Mouse (Mus musculus): ENCODE results near the gene Tec. TPM values are rescaled to one million over a fixed set of nuclear protein-coding genes. Genes with fewer than 3 reads are reported as not detected.

Gene Tec
- polyA plus RNA-seq, 1 experiment from 2014 or later, result 19.0 TPM

DNA sequence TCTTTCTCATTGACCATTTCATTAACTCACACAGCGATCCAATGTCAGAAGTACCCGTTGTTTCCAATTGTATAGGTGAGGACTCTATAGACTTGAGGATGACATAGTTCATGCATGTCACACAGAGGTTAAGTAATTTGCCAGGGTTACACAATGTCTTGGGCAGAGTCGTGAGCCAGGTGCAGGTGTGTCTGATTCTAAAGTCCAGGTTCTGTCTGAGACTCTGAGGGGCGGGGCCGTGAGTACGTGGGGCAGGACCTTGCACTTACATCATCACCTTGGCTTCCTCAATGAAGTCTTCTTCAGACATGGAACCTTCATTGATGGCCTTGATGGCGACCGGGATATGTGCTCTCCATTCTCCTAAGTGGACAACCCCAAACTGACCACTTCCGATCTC is 158.3 kb downstream of the Tec start:
- Histone ChIP-seq H3K4me1 (replicated peaks) (no peaks in the 10 kb centered on the region), H3K36me3 (no peaks in the 10 kb centered on the region; the same call in 1 of the 2 replicates), H3K4me3 (no peak overlapping the region), H3K27me3 (no peaks in the 10 kb centered on the region), H3K27ac (no peak overlapping the region), H3K4me2 (no peak overlapping the region), H3K9me3 (replicated peaks) (no peaks in the 10 kb centered on the region), H3K9ac (no peak overlapping the region)
- ATAC-seq (replicated peaks; ENCODE audit: insufficient number of reproducible peaks, insufficient read depth, low FRiP score, low read depth), result no peak
- WGBS, result 87% methylated on average over 9 of the region's 9 CpGs

DNA sequence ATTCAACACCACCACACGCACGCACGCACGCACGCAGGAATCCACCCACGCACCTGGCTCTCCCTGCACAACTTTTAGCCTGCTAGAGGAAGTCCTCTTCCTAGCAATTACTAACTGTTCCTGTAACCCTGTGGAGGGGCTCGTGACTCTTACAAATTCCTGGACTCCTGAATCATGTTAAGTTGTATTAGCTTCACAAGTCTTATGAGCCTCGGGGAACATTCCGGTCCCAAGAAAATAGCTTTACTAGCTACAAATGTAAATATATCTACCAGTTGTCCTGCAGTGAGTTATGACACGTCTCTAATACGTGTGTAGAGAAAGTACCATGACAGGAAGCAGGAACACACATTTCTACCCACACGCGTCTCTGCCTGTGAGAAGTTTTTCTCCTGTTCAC is 158.8 kb downstream of the Tec start:
- Histone ChIP-seq H3K4me3 (no peak overlapping the region), H3K36me3 (no peaks in the 10 kb centered on the region; the same call in 1 of the 2 replicates), H3K4me1 (replicated peaks) (no peaks in the 10 kb centered on the region), H3K27me3 (no peaks in the 10 kb centered on the region), H3K9ac (no peak overlapping the region), H3K9me3 (replicated peaks) (no peaks in the 10 kb centered on the region), H3K4me2 (no peak overlapping the region), H3K27ac (no peak overlapping the region)
- ATAC-seq (replicated peaks; ENCODE audit: insufficient number of reproducible peaks, insufficient read depth, low FRiP score, low read depth), result no peak
- WGBS, result 76% methylated on average over 13 of the region's 13 CpGs

DNA sequence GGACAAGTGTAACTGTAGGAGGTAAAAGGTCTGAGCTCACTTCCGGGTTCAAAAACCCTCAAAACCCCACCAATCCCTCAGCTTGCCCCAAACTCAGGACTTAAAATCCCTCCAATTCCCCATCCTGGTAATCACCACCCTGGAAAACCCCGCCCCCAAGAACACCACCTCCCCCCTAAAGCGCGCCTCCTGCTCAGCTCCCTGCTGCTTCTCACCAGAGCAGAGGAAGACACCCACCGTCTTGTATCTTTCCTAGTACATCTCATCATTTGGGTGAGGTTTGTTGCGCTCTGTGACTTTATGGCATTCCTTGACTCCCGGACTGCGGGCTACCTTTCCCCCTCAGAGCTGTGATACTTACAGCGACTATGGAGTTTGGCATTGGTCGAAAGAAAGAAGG is 161.6 kb downstream of the Tec start:
- 60% methylated on average over 10 of the region's 10 CpGs for WGBS
- Histone ChIP-seq H3K4me1 (replicated peaks) (no peaks in the 10 kb centered on the region), H3K4me3 (no peak overlapping the region), H3K27ac (no peak overlapping the region), H3K36me3 (no peaks in the 10 kb centered on the region; the same call in 1 of the 2 replicates), H3K27me3 (no peaks in the 10 kb centered on the region), H3K9me3 (replicated peaks) (no peaks in the 10 kb centered on the region), H3K9ac (no peak overlapping the region), H3K4me2 (no peak overlapping the region; the same call in 1 of the 2 replicates)
- ATAC-seq (replicated peaks; ENCODE audit: insufficient number of reproducible peaks, insufficient read depth, low FRiP score, low read depth), result no peak

DNA sequence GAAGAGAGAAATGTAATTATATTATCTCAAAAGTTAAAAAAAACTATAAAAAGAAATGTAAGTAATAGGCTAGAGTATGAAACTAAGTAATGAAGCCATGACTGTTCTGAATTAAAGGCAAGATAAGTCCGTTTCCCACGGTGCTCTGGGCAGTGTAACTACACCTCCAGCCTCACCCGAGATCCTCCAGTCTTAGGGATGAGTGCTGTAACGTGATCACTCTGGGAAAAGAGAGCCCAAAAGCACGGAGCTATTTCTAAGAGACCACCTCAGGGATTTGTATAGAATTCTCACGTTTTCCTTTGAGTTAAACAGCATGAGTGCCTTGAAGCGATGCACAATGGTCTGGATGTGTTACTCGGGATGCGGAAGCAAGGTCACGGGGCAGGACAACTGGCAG is 162.2 kb downstream of the Tec start:
- Histone ChIP-seq H3K4me1 (replicated peaks) (no peaks in the 10 kb centered on the region), H3K27ac (no peak overlapping the region), H3K27me3 (no peaks in the 10 kb centered on the region), H3K4me2 (no peak overlapping the region; the same call in 1 of the 2 replicates), H3K4me3 (no peak overlapping the region), H3K9me3 (replicated peaks) (no peaks in the 10 kb centered on the region), H3K9ac (no peak overlapping the region), H3K36me3 (no peaks in the 10 kb centered on the region; the same call in 1 of the 2 replicates)
- 59% methylated on average over 10 of the region's 10 CpGs for WGBS
- ATAC-seq (replicated peaks; ENCODE audit: insufficient number of reproducible peaks, insufficient read depth, low FRiP score, low read depth), result no peak

Other genes starting within 250 kb of the Tec start
- gene Cnga1, start 224.2 kb downstream of the Tec start, polyA plus RNA-seq (2015; fragmentation: Nextera tagmentation; extraction: Ambion mirVana), result not detected in 2 replicates
- gene Nipal1, start 220.7 kb downstream of the Tec start, polyA plus RNA-seq (2015; fragmentation: Nextera tagmentation; extraction: Ambion mirVana), result 0.34 and 0.40 TPM in 2 replicates
- gene Txk, start 115.7 kb downstream of the Tec start, polyA plus RNA-seq (2015; fragmentation: Nextera tagmentation; extraction: Ambion mirVana), result 0.21 and 2.0 TPM in 2 replicates
- 22.5 and 23.2 TPM in 2 replicates for gene Slain2, start 45.8 kb upstream of the Tec start, polyA plus RNA-seq (2015; fragmentation: Nextera tagmentation; extraction: Ambion mirVana)
- gene Gm10135, start 106.2 kb upstream of the Tec start, polyA plus RNA-seq (2015; fragmentation: Nextera tagmentation; extraction: Ambion mirVana), result not detected in 2 replicates
- gene Slc10a4, start 138.4 kb upstream of the Tec start, polyA plus RNA-seq (2015; fragmentation: Nextera tagmentation; extraction: Ambion mirVana), result 0.71 and 2.6 TPM in 2 replicates

Data from heart, embryonic 15.5 days (tissue).